Comparison of ENCODE assay signal across 11 mouse cellular contexts in genomic region chr7:135961026-135961425, GRCm38 (mm10).
A peak's percentile ranks its signal among the peaks of the same experiment; 100 is the strongest.
DNase-seq lines count a peak whose midpoint lies in the region; ATAC-seq and TF ChIP-seq lines count a peak whose summit lies in the region.
"Had no signal": no experiment of that assay in that cellular context is flagged by ENCODE, and none has a peak within 500 bp of the region (broad histone marks: within the 10 kb centered on the region; RNA-seq: fewer than 3 reads in every experiment).

No protein-coding gene starts in this region.

- H3K4me3 ChIP-seq in heart, adult 2 months = no peak overlapping the region
- H3K4me3 ChIP-seq in heart, embryonic 12.5 days = no peak overlapping the region
- H3K4me3 ChIP-seq in intestine, embryonic 15.5 days (replicated peaks) = no peak overlapping the region
- H3K4me3 ChIP-seq: liver, embryonic 15.5 days; stomach, embryonic 15.5 days had no signal

- H3K9me3 ChIP-seq in heart, embryonic 12.5 days (replicated peaks) = no peaks in the 10 kb centered on the region
- H3K9me3 ChIP-seq in intestine, embryonic 15.5 days = no peaks in the 10 kb centered on the region
- H3K9me3 ChIP-seq: liver, embryonic 15.5 days; stomach, embryonic 15.5 days had no signal

- no peak for ATAC-seq in heart, embryonic 12.5 days (ENCODE audit: insufficient number of reproducible peaks, low FRiP score)
- ATAC-seq in intestine, embryonic 15.5 days = no peak

- H3K9ac ChIP-seq in heart, adult 2 months (ENCODE audit: low read depth, low read length) = no peak overlapping the region
- H3K9ac ChIP-seq in heart, embryonic 12.5 days = no peak overlapping the region
- H3K9ac ChIP-seq in intestine, embryonic 15.5 days = no peak overlapping the region
- H3K9ac ChIP-seq: liver, embryonic 15.5 days; stomach, embryonic 15.5 days had no signal

- no peaks in the 10 kb centered on the region for H3K79me2 ChIP-seq in heart, adult 2 months (replicated peaks; ENCODE audit: control insufficient read depth, insufficient read depth, low read length)

- H3K4me1 ChIP-seq in heart, adult 2 months (ENCODE audit: control insufficient read depth, insufficient read depth, low read length) = peaks cover under 1% of the 10 kb centered on the region; the same call in 1 of the 2 replicates
- H3K4me1 ChIP-seq in heart, embryonic 12.5 days (replicated peaks) = no peaks in the 10 kb centered on the region
- 0 out of 2 replicates have a peak, but pooled peaks cover 3% of the 10 kb centered on the region for H3K4me1 ChIP-seq in intestine, embryonic 15.5 days (replicated peaks)
- H3K4me1 ChIP-seq: liver, embryonic 15.5 days had no signal

- no peak for TF ChIP-seq EP300 in heart, adult 2 months (IDR thresholded peaks at IDR 0.05; ENCODE audit: insufficient read depth, low read depth, low read length)

- H3K36me3 ChIP-seq in heart, adult 2 months (ENCODE audit: control insufficient read depth, insufficient read depth, low read length) = no peaks in the 10 kb centered on the region
- no peaks in the 10 kb centered on the region for H3K36me3 ChIP-seq in heart, embryonic 12.5 days
- H3K36me3 ChIP-seq in intestine, embryonic 15.5 days = no peaks in the 10 kb centered on the region
- H3K36me3 ChIP-seq: liver, embryonic 15.5 days; stomach, embryonic 15.5 days had no signal

- 45% methylated on average over 8 of the region's 8 CpGs for WGBS in heart, adult 2 months
- WGBS in heart, embryonic 12.5 days = 83% methylated on average over 8 of the region's 8 CpGs
- WGBS in intestine, embryonic 15.5 days = 82% methylated on average over 8 of the region's 8 CpGs

- TF ChIP-seq CTCF in heart, adult 2 months (IDR thresholded peaks at IDR 0.05) = no peak

- DNase-seq in heart, adult 2 months = peak; percentile 24 to 36
- DNase-seq in cerebellum, postnatal 10 days = peak; percentile 84 to 89
- DNase-seq in gastrocnemius, postnatal 4 days (ENCODE audit: low spot score in 2 of 2) = peak; percentile 15 to 23
- peak; percentile 60 for DNase-seq in retina, postnatal 1 day
- no peak for DNase-seq in thymus, postnatal 4 days
- DNase-seq in thymus, postnatal 25 days = no peak
- DNase-seq: kidney, postnatal 36 days had no signal

- H3K4me2 ChIP-seq in heart, embryonic 12.5 days = no peak overlapping the region
- no peak overlapping the region for H3K4me2 ChIP-seq in intestine, embryonic 15.5 days (replicated peaks)
- H3K4me2 ChIP-seq: liver, embryonic 15.5 days; stomach, embryonic 15.5 days had no signal

- no peak for TF ChIP-seq POLR2A in heart, adult 2 months (IDR thresholded peaks at IDR 0.05; ENCODE audit: insufficient read depth, low read depth, low read length)

- no peaks in the 10 kb centered on the region for H3K27me3 ChIP-seq in heart, adult 2 months (ENCODE audit: control insufficient read depth, insufficient read depth, low read length)
- no peaks in the 10 kb centered on the region for H3K27me3 ChIP-seq in heart, embryonic 12.5 days (replicated peaks)
- H3K27me3 ChIP-seq in intestine, embryonic 15.5 days (replicated peaks) = no peaks in the 10 kb centered on the region
- H3K27me3 ChIP-seq: liver, embryonic 15.5 days; stomach, embryonic 15.5 days had no signal

- intact Hi-C loops in heart, adult 2 months (cut with DNase I) = no loop called here

- no peak overlapping the region for H3K27ac ChIP-seq in heart, adult 2 months
- H3K27ac ChIP-seq in heart, embryonic 12.5 days (ENCODE audit: poor library complexity, severe bottlenecking) = no peak overlapping the region
- H3K27ac ChIP-seq in intestine, embryonic 15.5 days = no peak overlapping the region
- H3K27ac ChIP-seq: liver, embryonic 15.5 days; stomach, embryonic 15.5 days had no signal

Comparison
In these comparisons a context has a peak if more than half of its experiments do, and no peak if none do; other contexts are left out.
1. DNase-seq: peak in heart, adult 2 months (2 of 2), cerebellum, postnatal 10 days (2 of 2), gastrocnemius, postnatal 4 days (2 of 2) and retina, postnatal 1 day (single experiment); none in thymus, postnatal 4 days (single experiment) and thymus, postnatal 25 days (single experiment).